Mouse (Mus musculus) limb, embryonic 13.5 days (tissue): Measurements from ENCODE around the gene Dll4. TPM values are rescaled to one million over a fixed set of nuclear protein-coding genes. Genes with fewer than 3 reads are reported as not detected.

Source experiments
- ATAC-seq: fragments of 200-750 bp; cut with Nextera tagmentation; 2 replicates; pipeline ENCODE4 v1.8.0; 2017; ENCODE audit warnings: low read depth, moderate number of reproducible peaks, moderate TSS enrichment; ENCODE audit not compliant: low FRiP score
- H3K27ac ChIP-seq: fragments of 300-500 bp; sonication (generic); 2 replicates; pipeline ENCODE4 v1.5.1; 2015; ENCODE audit warnings: inconsistent platforms, mild to moderate bottlenecking, moderate library complexity
- H3K27me3 ChIP-seq: fragments of 300-500 bp; sonication (generic); 2 replicates; pipeline ENCODE4 v1.6.1; 2015; ENCODE audit warnings: mild to moderate bottlenecking, inconsistent platforms
- H3K36me3 ChIP-seq: fragments of 300-500 bp; sonication (generic); 2 replicates; pipeline ENCODE4 v1.6.1; 2015; ENCODE audit warnings: inconsistent platforms, mild to moderate bottlenecking, moderate library complexity
- H3K4me1 ChIP-seq: fragments of 300-500 bp; sonication (generic); 2 replicates; pipeline ENCODE4 v1.6.1; 2015; ENCODE audit warnings: inconsistent platforms
- H3K4me2 ChIP-seq: fragments of 300-500 bp; sonication (generic); replicated peaks from 2 replicates; pipeline ENCODE4 v1.6.1; 2015; ENCODE audit warnings: inconsistent platforms, mild to moderate bottlenecking, moderate library complexity
- H3K4me3 ChIP-seq: fragments of 300-500 bp; sonication (generic); 2 replicates; pipeline ENCODE4 v1.5.1; 2015; ENCODE audit warnings: moderate library complexity, mild to moderate bottlenecking, inconsistent platforms
- H3K9ac ChIP-seq: fragments of 300-500 bp; sonication (generic); 2 replicates; pipeline ENCODE4 v1.6.1; 2015; ENCODE audit warnings: mild to moderate bottlenecking, inconsistent platforms
- H3K9me3 ChIP-seq: fragments of 300-500 bp; sonication (generic); 2 replicates; pipeline ENCODE4 v1.6.1; 2016; ENCODE audit warnings: inconsistent platforms
- WGBS: fragments of 180-500 bp; shearing (Covaris S2); methylation state at CpG from one replicate; pipeline ENCODE4 v1.1.7; 2015; 5-methylcytosine and 5-hydroxymethylcytosine counted together
- polyA plus RNA-seq: library from polyadenylated mRNA; unstranded; fragments of >200 nt; fragmentation: Nextera tagmentation; extraction: Ambion mirVana; gene quantifications from 2 replicates; pipeline ENCODE4 v1.2.1, GENCODE M21; 2015

Gene Dll4
- 5.4 TPM in 2 replicates for polyA plus RNA-seq

DNA sequence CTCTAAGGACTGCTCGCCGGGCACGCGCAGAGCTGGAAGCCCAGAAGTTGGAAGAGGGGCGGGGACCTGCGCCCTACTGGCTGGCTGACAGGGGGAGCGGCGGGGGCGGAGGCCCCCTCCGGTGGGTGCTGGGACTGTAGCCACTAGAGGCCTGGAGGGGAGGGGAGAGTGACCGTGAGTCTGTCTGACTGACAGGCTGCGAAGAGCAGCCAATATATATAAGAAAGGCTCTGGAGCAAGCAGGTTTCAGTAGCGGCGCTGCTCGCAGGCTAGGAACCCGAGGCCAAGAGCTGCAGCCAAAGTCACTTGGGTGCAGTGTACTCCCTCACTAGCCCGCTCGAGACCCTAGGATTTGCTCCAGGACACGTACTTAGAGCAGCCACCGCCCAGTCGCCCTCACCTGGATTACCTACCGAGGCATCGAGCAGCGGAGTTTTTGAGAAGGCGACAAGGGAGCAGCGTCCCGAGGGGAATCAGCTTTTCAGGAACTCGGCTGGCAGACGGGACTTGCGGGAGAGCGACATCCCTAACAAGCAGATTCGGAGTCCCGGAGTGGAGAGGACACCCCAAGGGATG is at the start of gene Dll4:
TSS of gene Dll4 (plus strand) at position 217 of the 576 bp plus-strand sequence.
- peak within 1 kb of the TSS; percentile 51 for H3K4me3 ChIP-seq
- no peaks in the 10 kb centered on the region for H3K36me3 ChIP-seq
- no peaks in the 10 kb centered on the region for H3K9me3 ChIP-seq
- peaks cover 58% of the 10 kb centered on the region for H3K4me1 ChIP-seq
- ATAC-seq: 0 out of 2 replicates have a peak, but pooled peaks have one; percentile 21
- WGBS: under 1% methylated on average over 32 of the region's 33 CpGs
- peak within 1 kb of the TSS; percentile 60 for H3K9ac ChIP-seq
- H3K4me2 ChIP-seq: peak within 1 kb of the TSS; percentile 89
- no peak within 1 kb of the TSS for H3K27ac ChIP-seq
- peaks cover 99% of the 10 kb centered on the region for H3K27me3 ChIP-seq

GRCm38 (mm10) chr2:119276926-119277325 is 48.7 kb upstream of the Dll4 start:
- no peak overlapping the region for H3K4me3 ChIP-seq
- no peaks in the 10 kb centered on the region for H3K36me3 ChIP-seq
- ATAC-seq: no peak
- H3K27me3 ChIP-seq: no peaks in the 10 kb centered on the region
- H3K27ac ChIP-seq: no peak overlapping the region
- H3K4me2 ChIP-seq: no peak overlapping the region
- whole genome bisulfite sequencing: 83% methylated on average over 7 of the region's 7 CpGs
- no peaks in the 10 kb centered on the region for H3K4me1 ChIP-seq
- H3K9ac ChIP-seq: no peak overlapping the region
- no peaks in the 10 kb centered on the region for H3K9me3 ChIP-seq

DNA sequence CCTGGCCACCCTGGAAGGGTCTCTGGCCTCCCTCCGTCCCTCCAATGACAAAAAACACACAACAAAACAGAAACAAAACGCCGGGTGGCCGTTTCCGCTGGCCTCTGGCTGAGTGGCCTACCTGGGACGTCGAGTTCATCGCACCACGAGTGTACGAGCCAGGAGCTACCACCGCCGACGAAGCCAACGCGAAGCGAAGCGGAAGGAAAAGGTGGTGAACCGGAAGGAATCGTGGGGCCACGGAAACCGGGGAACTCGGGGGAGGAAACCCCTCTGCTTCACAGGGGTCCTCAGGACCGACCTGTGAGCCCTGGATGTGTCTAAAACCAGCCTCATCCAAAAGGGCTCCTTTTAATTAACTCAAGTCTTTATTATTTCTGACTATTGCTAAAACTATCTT is 47.8 kb upstream of the Dll4 start:
- 0 out of 2 replicates have a peak, but pooled peaks cover under 1% of the 10 kb centered on the region for H3K4me1 ChIP-seq
- H3K9ac ChIP-seq: no peak overlapping the region
- H3K9me3 ChIP-seq: no peaks in the 10 kb centered on the region
- ATAC-seq: no peak
- H3K4me2 ChIP-seq: no peak overlapping the region
- H3K27me3 ChIP-seq: no peaks in the 10 kb centered on the region
- 90% methylated on average over 23 of the region's 23 CpGs for WGBS
- no peak overlapping the region for H3K4me3 ChIP-seq
- no peaks in the 10 kb centered on the region for H3K36me3 ChIP-seq
- no peak overlapping the region for H3K27ac ChIP-seq

DNA sequence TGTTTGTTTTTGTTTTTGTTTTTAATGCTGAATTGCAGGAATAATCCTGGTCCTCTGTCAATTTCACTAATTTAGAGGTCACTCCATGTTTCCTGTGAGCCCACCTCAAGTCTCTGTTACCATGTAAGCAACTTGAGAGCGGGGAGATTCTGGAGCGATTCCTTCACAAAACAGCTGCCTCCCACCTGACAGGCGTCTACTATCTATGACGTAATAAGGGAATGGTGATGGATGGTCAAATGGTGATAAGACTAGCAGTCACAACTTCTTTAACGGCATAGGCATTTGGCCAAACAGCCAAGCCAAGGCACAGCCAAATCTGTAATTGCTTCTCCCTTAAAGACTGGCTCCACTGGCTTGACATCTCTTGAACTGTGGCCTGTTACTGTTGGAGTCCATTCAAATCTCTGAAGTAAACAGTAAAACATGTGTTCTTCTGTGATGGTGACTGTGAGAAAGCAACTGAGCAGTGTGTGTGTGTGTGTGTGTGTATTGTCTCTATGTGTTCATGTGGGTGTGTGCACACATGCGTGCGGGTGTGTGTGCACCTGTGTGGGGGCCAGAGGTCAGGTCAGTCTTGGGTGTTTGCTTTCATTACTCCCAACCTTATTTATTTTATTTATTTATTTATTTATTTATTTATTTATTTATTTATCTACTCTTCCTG is 43.6 kb upstream of the Dll4 start:
- Histone ChIP-seq H3K36me3 (no peaks in the 10 kb centered on the region), H3K4me1 (peaks cover 9% of the 10 kb centered on the region; the same call in 1 of the 2 replicates), H3K4me3 (no peak overlapping the region), H3K27me3 (no peaks in the 10 kb centered on the region), H3K27ac (no peak overlapping the region), H3K4me2 (no peak overlapping the region), H3K9me3 (no peaks in the 10 kb centered on the region), H3K9ac (no peak overlapping the region)
- ATAC-seq: no peak
- 82% methylated on average over 7 of the region's 7 CpGs for WGBS

GRCm38 (mm10) chr2:119287372-119287771 is 38.2 kb upstream of the Dll4 start:
- Histone ChIP-seq H3K4me1 (peaks cover 26% of the 10 kb centered on the region), H3K27ac (no peak overlapping the region), H3K36me3 (peaks cover 24% of the 10 kb centered on the region), H3K4me2 (no peak overlapping the region), H3K9me3 (no peaks in the 10 kb centered on the region), H3K27me3 (no peaks in the 10 kb centered on the region), H3K4me3 (no peak overlapping the region), H3K9ac (peak overlapping the region; percentile 60; the same call in 1 of the 2 replicates)
- ATAC-seq: no peak
- WGBS: 91% methylated on average over 5 of the region's 5 CpGs

DNA sequence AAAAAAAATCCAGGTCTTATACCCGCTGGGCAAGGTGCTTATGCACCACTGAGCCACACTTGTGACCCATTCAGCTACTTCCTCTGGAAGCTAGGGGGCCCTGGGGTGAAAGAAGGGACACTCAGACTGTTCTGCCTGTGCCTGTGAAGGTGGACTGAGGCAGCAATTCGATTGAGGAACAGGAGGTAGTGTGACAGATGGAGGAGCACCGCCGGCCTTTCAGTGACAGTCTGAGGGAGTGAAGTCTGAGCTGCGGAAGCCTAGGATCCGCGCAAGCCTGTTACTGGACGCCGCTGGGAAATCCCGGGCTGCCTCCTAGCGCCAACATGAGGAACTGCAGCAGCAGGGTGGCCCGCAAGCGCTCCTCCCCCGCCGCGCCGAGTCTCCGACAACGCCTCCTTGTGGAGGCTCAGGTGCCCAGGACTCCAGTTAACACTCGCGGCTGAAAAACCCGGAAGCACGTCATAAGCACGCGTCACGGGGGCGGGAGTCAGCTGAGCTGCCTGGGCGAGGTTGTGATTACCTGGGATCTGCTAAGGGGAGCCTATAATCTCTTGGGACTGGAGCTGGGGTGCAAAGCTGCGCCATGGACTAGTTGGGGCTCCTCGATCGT is 37.2 kb upstream of the Dll4 start, which contains the start of gene Vps18:
TSS of gene Vps18 (plus strand) at position 471 of the 613 bp plus-strand sequence.
- Histone ChIP-seq H3K9me3 (no peaks in the 10 kb centered on the region), H3K36me3 (peaks cover 34% of the 10 kb centered on the region), H3K4me3 (peak within 1 kb of the TSS; percentile 78), H3K9ac (peak within 1 kb of the TSS; percentile 87), H3K27ac (peak within 1 kb of the TSS; percentile 33; the same call in 1 of the 2 replicates), H3K4me1 (peaks cover 19% of the 10 kb centered on the region), H3K4me2 (peak within 1 kb of the TSS; percentile 92), H3K27me3 (no peaks in the 10 kb centered on the region)
- under 1% methylated on average over 31 of the region's 31 CpGs for WGBS
- peak; percentile 96 for ATAC-seq

DNA sequence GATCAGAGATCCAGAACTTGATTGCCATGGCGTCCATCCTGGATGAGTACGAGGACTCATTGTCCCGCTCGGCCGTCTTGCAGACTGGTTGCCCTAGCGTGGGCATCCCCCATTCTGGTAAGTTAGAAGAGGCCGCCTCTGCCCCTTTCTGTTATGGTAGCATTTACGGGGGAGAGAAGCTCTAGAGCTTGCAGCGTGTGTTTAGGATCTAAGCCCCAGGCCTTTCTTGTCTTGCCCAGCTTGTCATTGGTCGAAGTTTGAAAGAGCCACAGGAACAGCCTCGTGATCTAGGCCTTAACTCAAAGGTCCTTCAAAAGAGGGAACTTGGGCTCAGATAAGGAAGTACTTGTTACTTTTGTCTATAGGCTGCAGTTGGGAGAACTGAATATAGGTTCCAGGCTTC is 36.6 kb upstream of the Dll4 start:
- Histone ChIP-seq H3K4me3 (peak overlapping the region; percentile 78), H3K36me3 (peaks cover 41% of the 10 kb centered on the region), H3K9ac (peak overlapping the region; percentile 87), H3K4me1 (peaks cover 16% of the 10 kb centered on the region), H3K27me3 (no peaks in the 10 kb centered on the region), H3K4me2 (peak overlapping the region; percentile 92), H3K27ac (peak overlapping the region; percentile 33; the same call in 1 of the 2 replicates), H3K9me3 (no peaks in the 10 kb centered on the region)
- peak; percentile 21; the same call in 1 of the 2 replicates for ATAC-seq
- 2% methylated on average over 11 of the region's 11 CpGs for WGBS

GRCm38 (mm10) chr2:119292281-119292680 is 33.3 kb upstream of the Dll4 start:
- no peak overlapping the region for H3K9ac ChIP-seq
- H3K36me3 ChIP-seq: peaks cover 67% of the 10 kb centered on the region
- peaks cover 16% of the 10 kb centered on the region for H3K4me1 ChIP-seq
- ATAC-seq: no peak
- no peak overlapping the region for H3K4me3 ChIP-seq
- WGBS: 94% methylated on average over 5 of the region's 5 CpGs
- no peaks in the 10 kb centered on the region for H3K27me3 ChIP-seq
- H3K4me2 ChIP-seq: no peak overlapping the region
- H3K9me3 ChIP-seq: no peaks in the 10 kb centered on the region
- no peak overlapping the region for H3K27ac ChIP-seq

DNA sequence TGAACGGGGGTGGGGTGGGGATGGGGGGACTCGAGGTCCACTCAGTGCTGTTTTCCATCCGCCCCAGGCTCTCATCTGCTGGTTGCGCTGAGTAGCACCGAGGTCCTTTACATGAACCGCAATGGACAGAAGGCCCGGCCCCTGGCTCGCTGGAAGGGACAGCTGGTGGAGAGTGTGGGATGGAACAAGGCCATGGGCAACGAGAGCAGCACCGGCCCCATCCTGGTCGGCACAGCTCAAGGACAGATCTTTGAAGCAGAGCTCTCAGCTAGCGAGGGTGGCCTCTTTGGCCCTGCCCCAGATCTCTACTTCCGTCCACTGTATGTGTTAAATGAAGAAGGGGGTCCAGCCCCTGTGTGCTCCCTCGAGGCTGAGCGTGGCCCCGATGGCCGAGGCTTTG is 32.7 kb upstream of the Dll4 start:
- no peak for ATAC-seq
- no peak overlapping the region for H3K4me2 ChIP-seq
- H3K27ac ChIP-seq: no peak overlapping the region
- no peaks in the 10 kb centered on the region for H3K27me3 ChIP-seq
- H3K9ac ChIP-seq: no peak overlapping the region
- no peaks in the 10 kb centered on the region for H3K9me3 ChIP-seq
- peaks cover 16% of the 10 kb centered on the region for H3K4me1 ChIP-seq
- H3K36me3 ChIP-seq: peaks cover 73% of the 10 kb centered on the region
- 96% methylated on average over 17 of the region's 17 CpGs for WGBS
- no peak overlapping the region for H3K4me3 ChIP-seq

DNA sequence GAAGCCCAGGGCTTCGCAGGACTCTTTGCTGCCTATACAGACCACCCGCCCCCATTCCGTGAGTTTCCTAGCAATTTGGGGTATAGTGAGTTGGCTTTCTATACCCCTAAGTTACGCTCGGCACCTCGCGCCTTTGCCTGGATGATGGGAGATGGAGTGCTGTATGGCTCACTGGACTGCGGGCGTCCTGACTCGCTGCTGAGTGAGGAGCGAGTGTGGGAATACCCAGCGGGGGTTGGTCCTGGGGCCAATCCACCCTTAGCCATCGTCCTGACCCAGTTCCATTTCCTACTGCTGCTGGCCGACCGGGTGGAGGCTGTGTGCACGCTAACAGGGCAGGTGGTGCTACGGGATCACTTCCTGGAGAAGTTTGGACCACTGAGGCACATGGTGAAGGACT is 32.3 kb upstream of the Dll4 start:
- Histone ChIP-seq H3K4me1 (peaks cover 12% of the 10 kb centered on the region), H3K4me3 (no peak overlapping the region), H3K9me3 (no peaks in the 10 kb centered on the region), H3K36me3 (peaks cover 77% of the 10 kb centered on the region), H3K27me3 (no peaks in the 10 kb centered on the region), H3K27ac (no peak overlapping the region), H3K4me2 (no peak overlapping the region), H3K9ac (no peak overlapping the region)
- ATAC-seq: no peak
- WGBS: 95% methylated on average over 17 of the region's 17 CpGs

GRCm38 (mm10) chr2:119293776-119294390 is 31.7 kb upstream of the Dll4 start:
- Histone ChIP-seq H3K4me3 (no peak overlapping the region), H3K27me3 (no peaks in the 10 kb centered on the region), H3K4me2 (no peak overlapping the region), H3K36me3 (peaks cover 83% of the 10 kb centered on the region), H3K4me1 (peaks cover 12% of the 10 kb centered on the region), H3K27ac (no peak overlapping the region), H3K9ac (no peak overlapping the region), H3K9me3 (no peaks in the 10 kb centered on the region)
- ATAC-seq: no peak
- WGBS: 94% methylated on average over 34 of the region's 34 CpGs

- Histone ChIP-seq H3K36me3 (peaks cover 88% of the 10 kb centered on the region), H3K4me3 (no peak overlapping the region), H3K4me1 (peaks cover 9% of the 10 kb centered on the region), H3K9me3 (no peaks in the 10 kb centered on the region), H3K4me2 (no peak overlapping the region), H3K9ac (no peak overlapping the region), H3K27me3 (no peaks in the 10 kb centered on the region), H3K27ac (no peak overlapping the region)
- 94% methylated on average over 18 of the region's 18 CpGs for WGBS
- no peak for ATAC-seq
These were observed 31.2 kb upstream of the Dll4 start for GRCm38 (mm10) chr2:119294411-119294810.
